Mouse (Mus musculus) megakaryocyte-erythroid progenitor cell, adult 5-6 weeks (primary cell): ENCODE data around the gene H13. TPM values are rescaled to one million over a fixed set of nuclear protein-coding genes. Genes with fewer than 3 reads are reported as not detected.
A peak's percentile ranks its signal among the peaks of the same experiment; 100 is the strongest.

ENCODE experiments used
- ATAC-seq: replicated peaks from 2 replicates; pipeline ENCODE4 v1.8.0; 2016; ENCODE audit warnings: mild to moderate bottlenecking, inconsistent platforms; ENCODE audit not compliant: severe bottlenecking, poor library complexity, low FRiP score, low TSS enrichment
- total RNA-seq, 2 experiments: library from RNA; stranded (forward) in 1 of 2; stranded (reverse) in 1 of 2; fragments of 200-1000, 215-1000 nt in 1 of 2; fragments of >200 nt in 1 of 2; fragmentation: Nextera tagmentation in 1 of 2; gene quantifications; 2 replicates each; pipeline ENCODE4 v1.2.3; 2014 to 2017

The H13 gene
- total RNA-seq, 2 experiments from 2014 or later: 66.9 to 69.1 TPM

DNA sequence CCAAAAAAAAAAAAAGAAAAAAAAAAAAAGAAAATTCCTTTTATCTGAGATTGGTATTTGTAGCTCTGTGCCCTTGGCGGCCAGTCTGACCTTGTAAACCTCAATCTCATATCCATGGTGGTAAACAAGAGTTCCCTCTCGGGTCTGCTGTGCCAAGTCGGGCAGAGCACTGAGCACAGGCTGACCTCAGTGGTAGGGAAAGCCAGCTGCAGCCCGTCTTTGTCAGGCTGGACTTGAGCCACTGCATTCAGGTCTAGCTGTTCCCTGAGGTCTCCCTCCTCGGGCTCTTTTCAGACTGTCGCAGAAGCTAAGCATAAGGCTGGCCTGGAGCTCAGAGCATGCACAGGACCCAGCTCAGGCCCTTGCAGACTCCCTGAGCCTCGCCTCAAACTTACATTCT lies 25.4 kb downstream of the H13 start:
- ATAC-seq: no peak

GRCm38 (mm10) chr2:152696016-152696415 lies 26.8 kb downstream of the H13 start:
- ATAC-seq: no peak

DNA sequence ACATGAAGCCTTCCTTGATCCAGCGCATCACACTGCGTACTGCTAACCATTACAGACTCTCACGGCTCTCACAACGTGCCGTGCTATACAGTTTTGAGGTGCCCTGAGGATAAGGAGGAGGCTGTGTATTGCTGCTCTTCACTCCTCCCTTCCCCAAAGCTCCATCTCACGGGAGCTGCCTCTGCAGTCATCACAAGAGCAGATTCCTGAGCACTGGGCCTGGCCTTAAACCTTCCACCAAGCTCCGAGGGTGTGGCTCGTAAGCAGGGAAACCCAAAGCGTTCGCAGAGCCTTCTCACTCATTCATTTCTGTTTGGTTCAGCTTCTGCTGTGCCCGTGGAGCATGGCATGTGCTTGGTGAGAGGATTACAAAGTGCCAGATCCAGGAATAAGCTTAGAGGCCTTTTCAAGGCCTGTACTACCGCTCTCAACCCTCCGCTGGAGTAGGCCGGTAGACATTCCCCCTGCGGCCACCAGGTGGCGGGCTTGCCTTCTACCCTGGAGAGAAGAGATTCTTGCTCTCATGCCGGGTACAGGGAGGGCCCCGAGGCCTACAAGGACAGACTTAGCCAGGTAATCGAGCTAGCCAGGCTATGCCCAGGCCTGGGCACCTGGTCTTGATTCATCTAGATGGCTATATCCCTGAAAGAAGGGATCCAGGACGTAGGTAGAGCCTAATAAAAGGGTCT lies 27.4 kb downstream of the H13 start:
- peak; percentile 86 for ATAC-seq

DNA sequence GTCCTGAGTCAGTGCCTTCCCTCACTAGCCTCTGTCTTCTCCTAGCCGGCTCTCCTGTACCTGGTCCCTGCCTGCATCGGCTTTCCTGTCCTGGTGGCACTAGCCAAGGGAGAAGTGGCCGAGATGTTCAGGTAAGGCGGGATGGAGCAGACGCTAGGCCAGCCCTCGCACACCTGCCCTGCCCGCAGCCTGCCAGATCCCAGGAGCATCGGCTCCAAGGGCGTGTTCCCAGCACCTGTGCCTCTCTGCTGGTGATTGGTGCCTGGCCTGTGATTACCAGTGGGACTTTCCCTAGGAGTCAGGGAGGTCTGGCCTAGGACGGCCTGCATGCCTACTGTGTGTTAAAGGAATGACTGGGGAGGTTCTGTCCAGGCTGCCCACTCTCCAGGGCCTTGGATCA lies 30.9 kb downstream of the H13 start:
- no peak for ATAC-seq

GRCm38 (mm10) chr2:152700725-152701124 lies 31.5 kb downstream of the H13 start:
- ATAC-seq: no peak

GRCm38 (mm10) chr2:152703596-152704255 lies 34.5 kb downstream of the H13 start:
- no peak for ATAC-seq

- no peak for ATAC-seq
Observed at GRCm38 (mm10) chr2:152704256-152704605, 35.0 kb downstream of the H13 start.

GRCm38 (mm10) chr2:152704811-152705370 lies 35.6 kb downstream of the H13 start:
- no peak for ATAC-seq

- no peak for ATAC-seq
Observed at GRCm38 (mm10) chr2:152705993-152706571, 36.8 kb downstream of the H13 start.

- no peak for ATAC-seq
Observed at GRCm38 (mm10) chr2:152707186-152707585, 37.9 kb downstream of the H13 start.

DNA sequence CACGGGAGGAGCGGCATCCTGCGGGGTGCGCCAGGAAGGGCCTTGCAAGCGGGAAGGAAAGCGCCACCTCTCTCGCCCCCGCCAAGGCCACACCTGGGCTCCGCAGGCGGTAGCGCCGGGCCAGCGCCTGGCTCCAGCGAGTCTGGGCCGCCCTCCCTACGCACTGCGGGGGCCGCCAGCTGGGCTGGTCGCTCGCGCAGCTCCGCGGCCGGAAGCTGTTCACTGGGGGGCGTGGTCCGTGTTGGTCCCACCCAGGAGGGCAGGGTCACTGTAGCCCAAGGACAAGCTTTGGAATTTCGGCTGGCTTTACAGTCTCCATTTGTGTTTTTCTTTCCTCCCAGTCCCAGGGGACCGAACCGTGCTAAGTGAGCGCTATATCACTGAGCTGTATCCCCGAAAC lies 38.4 kb downstream of the H13 start:
- ATAC-seq: no peak

DNA sequence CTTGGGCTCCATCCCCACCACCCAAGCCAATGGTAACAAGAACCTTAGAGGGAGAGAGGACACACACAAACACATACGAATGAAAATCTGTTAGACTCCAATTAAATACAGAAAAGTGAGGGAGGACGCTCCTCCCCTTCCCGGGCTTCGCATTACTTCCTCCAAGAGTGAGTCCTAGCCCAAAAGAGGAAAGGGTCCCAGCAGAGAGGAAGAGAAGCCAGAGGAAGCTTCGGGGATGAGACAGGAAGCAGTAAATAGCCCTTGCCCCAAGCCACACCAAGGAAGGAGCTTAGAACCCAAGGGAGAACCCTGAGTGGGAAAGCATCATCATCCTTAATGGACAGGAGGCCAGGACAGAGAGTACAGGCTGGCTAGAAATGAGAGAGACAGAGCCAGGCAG lies 39.8 kb downstream of the H13 start:
- no peak for ATAC-seq

GRCm38 (mm10) chr2:152716241-152716772 lies 47.0 kb downstream of the H13 start:
- no peak for ATAC-seq

DNA sequence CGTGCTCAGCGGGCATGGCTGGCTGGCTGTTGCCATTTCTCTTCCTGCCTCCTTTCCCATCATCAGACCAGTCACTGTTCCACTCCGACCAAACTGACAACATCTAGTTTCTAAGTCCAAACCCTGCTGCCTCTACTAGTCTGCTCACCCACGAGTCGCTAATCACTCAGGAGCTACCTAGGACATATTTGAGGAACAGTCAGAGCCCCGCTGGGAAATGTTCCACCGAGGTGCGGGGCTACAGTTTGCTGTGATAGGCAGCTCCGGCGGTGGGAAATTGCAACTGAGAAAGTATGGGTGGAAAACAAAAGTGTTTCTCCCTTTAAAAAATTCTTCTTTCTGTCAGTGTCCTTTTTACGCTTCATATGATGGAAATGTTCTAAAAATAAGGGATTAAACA lies 48.4 kb downstream of the H13 start:
- no peak for ATAC-seq

DNA sequence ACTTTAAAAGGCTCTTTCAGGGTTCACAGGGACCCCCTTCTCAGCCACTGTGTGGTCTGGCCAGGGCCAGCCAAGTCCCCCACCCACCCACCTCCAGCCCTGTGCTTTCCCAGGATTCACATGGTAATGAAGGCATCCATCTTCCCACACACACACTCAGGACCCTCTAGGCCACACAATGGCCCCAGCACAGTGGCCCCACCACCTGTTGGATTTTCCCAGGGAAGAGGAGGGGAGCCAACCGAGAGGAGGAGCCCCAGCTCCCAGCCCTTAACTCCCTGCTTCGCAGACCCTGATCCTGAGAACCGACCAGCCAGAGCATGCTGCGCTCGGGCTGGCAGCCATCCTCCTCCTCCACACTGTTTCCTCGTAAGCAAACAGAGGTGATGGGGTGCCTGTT lies 48.8 kb downstream of the H13 start:
- no peak for ATAC-seq

- no peak for ATAC-seq
Observed at GRCm38 (mm10) chr2:152723651-152724331, 54.5 kb downstream of the H13 start.

GRCm38 (mm10) chr2:152724332-152724723 lies 55.1 kb downstream of the H13 start:
- no peak for ATAC-seq

- ATAC-seq: no peak
Observed at GRCm38 (mm10) chr2:152725178-152725750, 56.0 kb downstream of the H13 start.

DNA sequence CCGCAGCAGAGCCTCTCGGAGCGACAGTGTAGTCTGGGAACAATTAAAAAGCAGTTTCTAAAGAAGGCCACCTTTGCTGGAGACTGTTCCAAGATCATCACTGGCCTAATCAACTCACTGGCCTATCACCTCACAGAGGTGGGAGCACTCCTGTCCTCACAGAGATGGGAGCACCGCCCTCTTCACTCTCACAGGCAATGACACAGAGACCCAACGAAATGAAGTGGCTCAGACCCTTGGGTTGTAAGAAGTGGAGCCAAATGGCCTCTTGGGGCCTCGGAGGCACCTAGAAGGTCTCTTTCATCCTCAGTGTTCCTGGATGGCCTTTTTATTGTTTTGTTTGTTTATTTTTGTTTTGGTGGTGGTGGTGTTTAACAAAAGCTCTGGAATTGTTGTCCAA lies 57.0 kb downstream of the H13 start:
- ATAC-seq: no peak
